Mouse (Mus musculus) ovary, postnatal 10 days (tissue): Measurements from ENCODE around the gene Lrtm2.
A peak's percentile ranks its signal among the peaks of the same experiment; 100 is the strongest.
"Not testable (repeated sequence)": the region's sequence is repeated elsewhere in the genome, so short reads cannot be mapped to it uniquely, and the experiment has no call there.

Experiments used
- DNase-seq: peaks from one replicate; pipeline ENCODE4 v3.0.0; 2022; ENCODE audit warnings: low spot score

Gene Lrtm2

DNA sequence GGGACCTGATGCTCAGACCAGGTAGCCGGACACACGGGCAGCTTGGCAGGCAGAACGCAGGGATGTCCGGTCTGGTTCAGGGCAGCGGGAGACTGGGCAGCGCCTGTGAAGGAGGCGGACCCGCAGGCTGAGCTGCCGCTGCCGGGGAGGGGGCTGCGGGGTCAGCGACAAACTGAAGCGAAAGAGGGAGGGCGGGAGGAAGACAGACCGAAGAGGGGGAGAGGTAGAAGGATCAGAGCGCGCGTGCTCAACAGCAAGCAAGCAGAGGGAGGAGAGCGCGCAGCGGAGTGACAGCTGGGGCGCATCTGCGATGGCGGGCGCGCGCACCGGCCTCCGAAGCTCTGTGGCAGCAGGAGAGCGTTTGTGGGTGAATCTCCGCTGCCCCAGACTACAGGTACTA, at the start of gene Lrtm2:
Gene Lrtm2, minus strand, starts transcription at position 261 of the 400 bp plus-strand sequence.
- DNase-seq = no peak

- no peak for DNase-seq
These were observed 48.1 kb upstream of the Lrtm2 start for GRCm38 (mm10) chr6:119378631-119379030.

GRCm38 (mm10) chr6:119377613-119378012, 47.0 kb upstream of the Lrtm2 start:
- no peak for DNase-seq

- DNase-seq = no peak
These were observed 44.5 kb upstream of the Lrtm2 start for GRCm38 (mm10) chr6:119375035-119375434.

GRCm38 (mm10) chr6:119373000-119373705, 42.6 kb upstream of the Lrtm2 start:
- DNase-seq = no peak

DNA sequence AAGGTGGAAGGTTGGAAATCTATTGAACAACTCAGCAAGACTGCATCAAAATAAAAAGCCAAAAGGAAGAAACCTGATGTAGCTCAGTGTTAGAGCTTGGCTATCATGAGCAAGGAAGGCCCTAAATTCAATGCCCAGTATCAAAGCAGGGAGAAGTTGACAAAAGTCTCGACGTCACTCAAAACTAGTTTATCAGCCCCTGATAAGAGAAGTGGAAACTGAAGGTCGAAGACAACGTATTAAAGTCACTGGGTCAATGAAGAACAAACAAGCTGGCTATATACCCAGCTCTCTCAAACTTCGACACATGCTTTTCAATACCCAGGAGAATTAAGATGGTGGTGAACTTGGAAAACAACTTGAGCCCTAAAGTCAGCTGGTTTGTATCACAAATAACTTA, 41.7 kb upstream of the Lrtm2 start:
- no peak for DNase-seq

DNA sequence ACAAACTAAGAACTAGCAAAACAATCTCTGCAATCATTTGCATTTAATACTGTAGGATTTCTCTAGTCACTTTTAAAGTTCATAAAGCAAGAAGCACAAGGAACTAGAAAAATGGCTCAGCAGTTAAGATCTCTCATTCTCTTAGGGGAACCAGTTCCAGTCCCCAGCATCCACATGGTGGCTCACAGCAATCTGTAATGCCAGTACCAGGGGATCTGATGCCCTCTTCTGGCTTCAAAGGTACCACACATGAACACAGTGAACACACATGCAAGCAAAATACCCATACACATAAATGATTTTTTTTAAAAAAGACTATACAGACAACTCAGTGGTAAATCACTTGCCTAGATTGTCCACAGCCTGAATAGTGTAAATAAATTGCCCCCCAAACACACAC, 41.1 kb upstream of the Lrtm2 start:
- no peak for DNase-seq

DNA sequence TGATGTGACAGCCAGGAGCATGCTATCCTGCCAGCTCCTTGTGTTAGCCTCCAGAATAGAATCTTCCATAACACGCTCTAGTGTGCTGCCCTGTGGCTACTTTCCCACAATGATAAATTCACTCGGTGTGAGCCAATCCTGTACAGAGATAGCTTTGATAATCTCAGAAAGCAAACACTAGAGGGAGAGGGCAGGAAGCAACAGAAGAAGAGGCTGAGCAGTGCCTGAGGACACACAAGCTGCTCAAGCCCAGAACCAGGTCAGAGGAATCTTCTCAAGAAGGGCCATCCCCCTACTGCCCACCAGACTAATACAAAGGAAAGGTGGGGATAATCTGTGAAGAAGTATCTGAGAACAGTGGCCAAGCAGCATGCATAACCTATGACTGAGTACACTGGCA, 36.8 kb upstream of the Lrtm2 start:
- DNase-seq = no peak

DNA sequence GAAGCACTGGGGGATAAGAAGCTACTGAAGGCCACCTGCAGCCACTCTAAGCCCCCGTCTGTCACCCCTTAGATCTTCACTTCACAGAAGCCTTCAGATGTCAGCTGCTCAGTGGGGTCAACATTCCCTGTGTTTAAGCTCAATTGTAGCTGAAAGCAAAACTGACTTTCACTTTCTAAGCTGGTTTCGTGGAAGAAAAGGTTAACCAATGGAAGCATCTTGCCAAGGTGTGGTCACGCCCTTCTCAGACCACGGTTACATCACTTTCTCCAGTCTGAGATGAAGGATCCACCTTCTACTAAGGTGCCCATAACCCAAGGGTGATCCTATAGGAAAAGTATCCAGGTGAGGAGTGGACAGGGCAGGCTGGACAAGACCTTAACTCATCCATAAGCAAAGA, 36.2 kb upstream of the Lrtm2 start:
- not testable (repeated sequence) for DNase-seq

DNA sequence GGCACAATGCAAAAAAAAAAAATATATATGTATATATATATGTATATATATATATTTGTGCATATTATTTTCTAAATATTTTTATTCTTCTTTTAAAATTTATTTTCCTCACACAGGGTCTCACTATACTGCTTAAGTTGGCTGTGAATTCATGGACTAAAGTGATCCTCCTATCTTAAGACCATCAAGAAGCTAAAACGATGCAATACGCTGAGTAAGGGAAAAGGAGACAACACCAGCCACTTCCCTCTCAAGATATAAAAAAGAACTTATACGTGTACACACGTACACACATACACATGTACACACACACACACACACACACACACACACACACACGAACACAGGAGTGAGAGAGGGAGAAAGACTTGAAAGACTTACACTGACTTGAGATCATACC, 33.0 kb upstream of the Lrtm2 start:
- no peak for DNase-seq

DNA sequence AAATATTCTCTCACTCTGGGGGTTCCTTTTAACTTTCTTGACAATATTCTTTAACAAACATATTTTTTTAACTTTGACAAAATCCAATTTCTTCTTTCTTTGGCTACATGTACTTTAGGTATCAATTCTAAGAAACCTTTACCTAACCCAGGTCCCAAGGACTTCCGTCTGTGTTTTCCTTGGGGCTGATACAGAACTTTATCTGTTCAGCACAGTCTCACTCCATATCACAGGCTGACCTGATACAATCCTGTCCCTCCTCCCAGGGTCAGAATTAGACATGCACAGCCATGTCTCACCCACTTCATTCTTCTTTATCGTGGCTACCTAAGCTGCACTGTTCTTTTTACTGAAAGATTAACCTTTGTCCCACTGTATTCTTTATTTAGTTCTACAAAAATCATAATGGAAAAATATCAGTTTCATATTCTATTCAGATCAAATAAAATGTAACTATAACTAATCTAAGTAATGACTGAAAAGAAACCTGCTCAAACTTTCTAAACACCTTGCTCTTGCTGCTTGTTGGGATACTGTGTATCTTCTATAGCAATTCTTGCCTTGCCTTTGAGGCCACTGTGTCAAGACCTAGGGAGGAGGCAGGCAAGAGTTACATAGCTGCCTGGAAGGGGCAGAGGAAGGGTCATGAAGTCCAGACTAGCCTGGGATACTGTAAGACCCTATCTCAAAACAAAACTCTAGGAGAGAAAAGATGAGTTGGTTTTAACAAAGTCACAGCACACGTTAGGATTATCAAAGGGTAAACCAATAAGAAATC, 30.5 kb upstream of the Lrtm2 start:
- no peak for DNase-seq

DNA sequence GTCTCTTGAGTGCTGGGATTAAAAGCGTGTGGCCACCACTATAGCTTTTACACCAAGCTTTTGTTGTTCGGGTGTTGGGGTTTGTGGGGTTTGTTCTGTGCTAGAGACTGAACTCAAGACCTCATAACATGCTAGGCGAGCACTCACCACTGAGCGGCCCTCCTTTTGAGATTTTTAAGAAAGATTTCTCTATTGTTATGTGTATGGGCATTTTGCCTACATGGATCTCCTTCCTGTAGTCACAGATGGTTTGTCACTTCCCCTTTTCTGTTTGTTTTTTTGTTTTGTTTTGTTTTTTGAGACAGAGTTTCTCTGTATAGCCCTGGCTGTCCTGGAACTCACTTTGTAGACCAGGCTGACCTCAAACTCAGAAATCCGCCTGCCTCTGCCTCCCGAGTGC, 29.7 kb upstream of the Lrtm2 start:
- DNase-seq = not testable (repeated sequence)

GRCm38 (mm10) chr6:119358020-119358571, 27.5 kb upstream of the Lrtm2 start:
- no peak for DNase-seq

DNA sequence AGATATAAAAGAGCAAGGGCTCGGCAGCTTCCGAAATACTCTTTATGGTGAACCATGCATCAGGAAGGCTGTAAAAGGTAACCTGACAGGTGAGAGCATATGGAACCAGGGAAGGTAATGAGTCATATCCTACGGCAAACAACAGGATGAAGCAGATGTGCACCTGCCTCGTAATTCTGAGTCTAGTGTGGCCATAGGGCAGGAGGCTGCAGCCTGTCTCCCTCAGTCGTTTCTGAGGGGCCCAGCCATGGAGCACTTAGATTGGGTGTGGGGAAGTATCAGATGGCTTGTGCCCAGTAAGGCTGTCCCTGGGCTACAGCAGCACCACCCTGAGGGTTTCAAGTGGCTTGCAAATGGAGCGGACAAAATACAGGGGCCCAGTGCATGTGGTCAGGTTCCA, 21.9 kb upstream of the Lrtm2 start:
- DNase-seq = no peak

- DNase-seq = no peak
These were observed 21.1 kb upstream of the Lrtm2 start for GRCm38 (mm10) chr6:119351656-119352055.

- no peak for DNase-seq
These were observed 20.2 kb upstream of the Lrtm2 start for GRCm38 (mm10) chr6:119350703-119351198.

DNA sequence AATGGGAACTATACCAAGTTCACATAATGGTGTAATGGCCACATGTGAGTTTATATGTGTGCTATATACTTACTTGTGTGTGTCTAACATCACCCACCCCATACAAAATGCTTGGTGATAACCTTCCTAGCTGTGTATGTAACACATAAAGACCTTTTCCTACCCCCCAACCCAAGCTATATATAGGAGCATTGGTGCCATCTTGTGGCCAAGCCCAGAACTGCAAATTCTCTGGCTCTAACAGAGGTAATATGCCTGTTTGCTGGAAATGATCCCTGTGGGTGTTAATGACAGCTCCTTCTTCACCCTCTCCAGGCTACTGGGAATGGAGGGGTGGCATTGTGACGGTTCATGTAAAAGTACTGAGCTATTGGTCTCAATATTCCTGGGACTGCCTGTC, 17.7 kb upstream of the Lrtm2 start:
- DNase-seq = peak; percentile 65

GRCm38 (mm10) chr6:119347813-119348212, 17.2 kb upstream of the Lrtm2 start:
- DNase-seq = no peak

GRCm38 (mm10) chr6:119346257-119346656, 15.7 kb upstream of the Lrtm2 start:
- DNase-seq = no peak

DNA sequence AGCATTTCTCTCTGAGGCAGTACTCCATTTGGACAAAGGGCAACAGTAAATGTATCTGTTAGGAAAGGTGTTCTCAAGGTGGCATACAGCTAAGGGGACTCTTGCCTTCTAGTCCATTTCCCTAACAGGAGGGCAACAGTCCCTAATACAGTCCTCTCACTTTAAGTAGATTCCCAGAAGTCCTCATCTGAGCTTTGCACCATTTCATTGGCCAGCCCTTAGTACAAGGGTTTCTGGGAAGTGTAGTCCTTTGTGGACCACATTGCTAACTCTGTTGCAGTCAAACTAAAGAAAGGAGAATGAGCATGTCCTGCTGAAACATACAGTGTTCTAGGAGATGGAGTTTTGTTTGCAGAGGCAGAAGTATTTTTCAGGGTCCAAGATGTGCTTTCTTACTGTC, 10.8 kb upstream of the Lrtm2 start:
- DNase-seq = no peak

DNA sequence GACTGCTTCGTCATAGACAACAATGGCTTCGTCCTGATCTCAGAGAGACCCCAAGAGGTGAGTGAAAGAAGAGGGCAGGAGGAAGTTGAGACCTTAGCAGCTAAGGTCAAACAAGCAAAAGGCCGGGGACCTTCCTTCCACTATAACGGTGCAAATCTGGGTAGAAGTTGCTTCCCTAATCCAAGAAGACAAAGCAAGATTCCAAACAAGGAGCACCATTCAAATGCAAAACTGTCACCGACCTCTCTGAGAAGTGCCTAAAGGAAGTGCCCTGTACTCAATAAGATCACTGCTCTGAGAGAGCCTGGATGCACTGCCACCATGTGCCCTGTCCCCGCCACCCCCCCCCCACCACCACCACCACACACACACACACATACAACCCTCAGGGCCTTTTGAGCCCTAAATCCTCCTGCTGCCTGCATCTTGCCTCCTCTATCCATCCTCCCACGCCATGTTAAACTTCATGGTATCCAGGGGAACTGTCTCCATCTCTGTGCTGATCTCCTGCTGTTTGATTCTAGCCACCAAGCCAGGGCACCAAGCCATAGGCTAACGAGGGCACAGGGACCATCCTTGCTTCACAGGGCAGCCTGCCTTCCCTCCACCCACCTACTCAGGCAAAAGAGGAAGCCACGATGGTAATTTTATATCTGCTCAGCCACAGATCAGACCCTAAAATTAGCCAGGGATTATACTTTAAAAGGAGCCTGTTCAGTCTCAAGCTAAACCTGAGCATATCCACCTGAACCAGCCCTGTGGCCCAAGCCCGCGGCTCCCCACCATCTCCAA, 7.8 kb upstream of the Lrtm2 start:
- DNase-seq = no peak

DNA sequence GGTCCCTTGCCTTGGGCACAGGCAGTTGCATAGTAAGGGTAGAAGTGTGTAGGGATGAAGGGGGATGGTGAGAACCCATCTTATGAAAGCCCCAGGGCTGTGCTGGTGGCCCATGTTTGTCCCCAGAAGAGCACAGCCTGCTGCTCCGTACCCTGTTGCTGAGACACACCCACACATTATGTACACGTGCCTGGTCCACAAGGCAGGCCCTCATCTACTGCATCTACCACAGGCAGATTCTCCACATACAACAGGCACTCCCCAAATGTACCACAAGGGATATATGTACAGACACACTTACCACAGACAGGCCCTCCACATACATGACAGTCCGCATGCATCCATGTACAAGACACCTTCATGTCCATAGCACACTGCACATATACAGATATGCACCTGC, 6.7 kb upstream of the Lrtm2 start:
- no peak for DNase-seq
